Mouse (Mus musculus): Measurements from ENCODE around the gene Pxmp4. TPM values are rescaled to one million over a fixed set of nuclear protein-coding genes. Genes with fewer than 3 reads are reported as not detected.

Gene Pxmp4
- polyA plus RNA-seq, 3 experiments from 2014 or later, result 15.1 to 21.3 (median 20.2) TPM

GRCm38 (mm10) chr2:154541630-154542029 is 61.9 kb downstream of the Pxmp4 start:
- ATAC-seq, result no peak

- no peak for ATAC-seq
Observed at GRCm38 (mm10) chr2:154539720-154540119, 63.8 kb downstream of the Pxmp4 start.

- no peak for ATAC-seq
Observed at GRCm38 (mm10) chr2:154538710-154539109, 64.8 kb downstream of the Pxmp4 start.

DNA sequence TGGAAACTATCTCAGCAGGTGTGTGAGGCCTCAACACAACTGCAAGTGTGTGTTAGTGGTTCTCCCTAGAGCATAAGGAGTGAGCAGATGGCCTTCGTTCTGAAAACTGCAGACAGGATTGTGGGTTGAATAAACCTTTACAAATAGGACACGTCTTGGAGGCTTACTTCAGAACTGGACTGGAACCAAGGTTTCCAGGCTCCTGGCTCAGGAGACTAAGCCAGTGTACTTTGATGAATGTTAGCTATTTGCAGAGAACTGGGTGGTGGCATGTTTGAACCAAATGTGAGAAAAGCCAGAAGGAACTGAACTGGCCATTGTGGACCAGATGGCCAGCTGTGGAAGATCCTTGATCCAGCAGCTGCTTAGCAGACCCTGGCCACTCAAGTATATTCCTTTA is 65.2 kb downstream of the Pxmp4 start:
- ATAC-seq, result no peak

Other genes starting within 250 kb of the Pxmp4 start
- 10 to 100 TPM; 14.7 to 89.3 (median 50.7) TPM for gene Cdk5rap1, start 230.7 kb downstream of the Pxmp4 start, polyA plus RNA-seq (2017; shearing (Covaris generic))
- gene Snta1, start 195.6 kb downstream of the Pxmp4 start, polyA plus RNA-seq (2017; shearing (Covaris generic)), result not detected
- 10 to 100 TPM; 18.9 to 26.6 (median 25.6) TPM for gene Cbfa2t2, start 167.2 kb downstream of the Pxmp4 start, polyA plus RNA-seq (2017; shearing (Covaris generic))
- not detected for gene 1700003F12Rik, start 56.6 kb downstream of the Pxmp4 start, polyA plus RNA-seq (2017; shearing (Covaris generic))
- gene Actl10, start 51.9 kb downstream of the Pxmp4 start, polyA plus RNA-seq (2017; shearing (Covaris generic)), result not detected
- gene Necab3, start 44.8 kb downstream of the Pxmp4 start, polyA plus RNA-seq (2017; shearing (Covaris generic)), result 1 to 10 TPM in 2 of 3 experiments, not detected in 1; 1.1 TPM
- gene E2f1, start 33.8 kb downstream of the Pxmp4 start, polyA plus RNA-seq (2017; shearing (Covaris generic)), result 1 to 10 TPM; 1.3 to 2.6 (median 1.5) TPM
- under 1 TPM in 2 of 3 experiments, not detected in 1; 0.59 to 0.88 TPM for gene Zfp341, start 9.6 kb upstream of the Pxmp4 start, polyA plus RNA-seq (2017; shearing (Covaris generic))
- not detected for gene 4930519P11Rik, start 9.7 kb upstream of the Pxmp4 start, polyA plus RNA-seq (2017; shearing (Covaris generic))
- 1 to 10 TPM; 2.8 to 6.5 (median 5.4) TPM for gene Chmp4b, start 48.0 kb upstream of the Pxmp4 start, polyA plus RNA-seq (2017; shearing (Covaris generic))
- gene Gm14214, start 166.3 kb upstream of the Pxmp4 start, polyA plus RNA-seq (2017; shearing (Covaris generic)), result not detected
- 10 to 100 TPM in 2 of 3 experiments, 1 to 10 TPM in 1; 8.0 to 32.4 (median 15.7) TPM for gene Raly, start 187.4 kb upstream of the Pxmp4 start, polyA plus RNA-seq (2017; shearing (Covaris generic))
- gene a, start 187.7 kb upstream of the Pxmp4 start, polyA plus RNA-seq (2017; shearing (Covaris generic)), result not detected

Measured in inflammation-experienced regulatory T-cells, adult 6 months (primary cell).